Mouse (Mus musculus) intestine, embryonic 15.5 days (tissue): ENCODE data around the gene Ola1. TPM values are rescaled to one million over a fixed set of nuclear protein-coding genes. Genes with fewer than 3 reads are reported as not detected.

Experiments used
- polyA plus RNA-seq: library from polyadenylated mRNA; unstranded; fragments of >200 nt; fragmentation: Nextera tagmentation; extraction: Ambion mirVana; gene quantifications from 2 replicates; pipeline ENCODE4 v1.2.1, GENCODE M21; 2015

The Ola1 gene
- polyA plus RNA-seq, 1 experiment from 2014 or later: 98.7 TPM

Other genes with a start within 250 kb of the Ola1 start
- gene Sp3, start 238.5 kb downstream of the Ola1 start, polyA plus RNA-seq: 41.3 and 48.2 TPM in 2 replicates
- not detected in 2 replicates for gene Gm11084, start 232.2 kb downstream of the Ola1 start, polyA plus RNA-seq
- not detected in 2 replicates for gene Sp9, start 53.0 kb upstream of the Ola1 start, polyA plus RNA-seq
- gene Scrn3, start 93.7 kb upstream of the Ola1 start, polyA plus RNA-seq: 16.4 and 16.7 TPM in 2 replicates
- gene Cir1, start 93.8 kb upstream of the Ola1 start, polyA plus RNA-seq: 16.5 and 20.6 TPM in 2 replicates
- 11.8 and 12.3 TPM in 2 replicates for gene Gpr155, start 167.6 kb upstream of the Ola1 start, polyA plus RNA-seq